Mouse (Mus musculus) forebrain, embryonic 14.5 days (tissue): Measurements from ENCODE around the gene Ppp1cc. TPM values are rescaled to one million over a fixed set of nuclear protein-coding genes. Genes with fewer than 3 reads are reported as not detected.

Experiments used
- ATAC-seq: fragments of 200-750 bp; cut with Nextera tagmentation; 2 replicates; pipeline ENCODE4 v1.8.0; 2017; ENCODE audit warnings: mild to moderate bottlenecking, moderate library complexity
- DNase-seq: peaks from one replicate; pipeline ENCODE4 v3.0.0-alpha.2; 2015; ENCODE audit warnings: low spot score
- H3K27ac ChIP-seq: fragments of 300-500 bp; sonication (generic); 2 replicates; pipeline ENCODE4 v1.5.1; 2014; ENCODE audit warnings: low read depth, mild to moderate bottlenecking, control low read depth, low read length, moderate library complexity
- H3K27me3 ChIP-seq: fragments of 300-500 bp; sonication (generic); replicated peaks from 2 replicates; pipeline ENCODE4 v1.6.1; 2014; ENCODE audit warnings: low read length, control low read depth, mixed read lengths; ENCODE audit not compliant: control insufficient read depth, insufficient read depth
- H3K36me3 ChIP-seq: fragments of 300-500 bp; sonication (generic); 2 replicates; pipeline ENCODE4 v1.6.1; 2014; ENCODE audit warnings: low read length, control low read depth; ENCODE audit not compliant: control insufficient read depth, insufficient read depth
- H3K4me1 ChIP-seq: fragments of 300-500 bp; sonication (generic); 2 replicates; pipeline ENCODE4 v1.6.1; 2014; ENCODE audit warnings: antibody characterized with exemption, low read length, control low read depth; ENCODE audit not compliant: control insufficient read depth, insufficient read depth
- H3K4me2 ChIP-seq: fragments of 300-500 bp; sonication (generic); 2 replicates; pipeline ENCODE4 v1.6.1; 2014; ENCODE audit warnings: mild to moderate bottlenecking, control low read depth, low read length
- H3K4me3 ChIP-seq: fragments of 300-500 bp; sonication (generic); 2 replicates; pipeline ENCODE4 v1.5.1; 2014; ENCODE audit warnings: low read depth, low read length, control low read depth
- H3K9ac ChIP-seq: fragments of 300-500 bp; sonication (generic); 2 replicates; pipeline ENCODE4 v1.6.1; 2014; ENCODE audit warnings: mild to moderate bottlenecking, low read length, control low read depth, moderate library complexity
- H3K9me3 ChIP-seq: fragments of 300-500 bp; sonication (generic); replicated peaks from 2 replicates; pipeline ENCODE4 v1.6.1; 2016; ENCODE audit warnings: low read length, control low read depth, mixed read lengths; ENCODE audit not compliant: control insufficient read depth
- WGBS: fragments of 180-500 bp; shearing (Covaris S2); extraction: QIAGEN DNeasy Blood & Tissue Kit; methylation state at CpG from one replicate; pipeline ENCODE4 v1.1.7; 2014; 5-methylcytosine and 5-hydroxymethylcytosine counted together
- polyA plus RNA-seq: library from polyadenylated mRNA; unstranded; fragments of >200 nt; fragmentation: Nextera tagmentation; extraction: Ambion mirVana; gene quantifications from 2 replicates; pipeline ENCODE4 v1.2.1, GENCODE M21; 2014

Ppp1cc gene
- polyA plus RNA-seq, 1 experiment from 2014 or later: 280 TPM

- Histone ChIP-seq H3K4me3 (no peak overlapping the region), H3K9me3 (no peaks in the 10 kb centered on the region), H3K9ac (no peak overlapping the region), H3K4me1 (peaks cover 15% of the 10 kb centered on the region), H3K27ac (no peak overlapping the region), H3K36me3 (0 out of 2 replicates have a peak, but pooled peaks cover 1% of the 10 kb centered on the region), H3K4me2 (no peak overlapping the region), H3K27me3 (no peaks in the 10 kb centered on the region; the same call in 1 of the 2 replicates)
- DNase-seq (no peak), ATAC-seq (no peak)
Observed at GRCm38 (mm10) chr5:122155613-122156012, 2.5 kb upstream of the Ppp1cc start.

GRCm38 (mm10) chr5:122156486-122156885 is 1.6 kb upstream of the Ppp1cc start:
- peaks cover 23% of the 10 kb centered on the region for H3K4me1 ChIP-seq
- no peaks in the 10 kb centered on the region; the same call in 1 of the 2 replicates for H3K27me3 ChIP-seq
- H3K36me3 ChIP-seq: peaks cover 10% of the 10 kb centered on the region
- no peak overlapping the region for H3K27ac ChIP-seq
- WGBS: 84% methylated on average over 2 of the region's 2 CpGs
- H3K4me3 ChIP-seq: no peak overlapping the region
- ATAC-seq: no peak
- no peak overlapping the region for H3K9ac ChIP-seq
- H3K4me2 ChIP-seq: no peak overlapping the region
- H3K9me3 ChIP-seq: no peaks in the 10 kb centered on the region
- DNase-seq: no peak

GRCm38 (mm10) chr5:122158557-122159515 is 758 bp downstream of the Ppp1cc start:
- peaks cover 38% of the 10 kb centered on the region for H3K4me1 ChIP-seq
- WGBS: 2% methylated on average over 42 of the region's 42 CpGs
- DNase-seq: no peak
- H3K4me2 ChIP-seq: peak overlapping the region; percentile 77
- ATAC-seq: no peak; the same call in 1 of the 2 replicates
- peak overlapping the region; percentile 98 for H3K9ac ChIP-seq
- H3K4me3 ChIP-seq: peak overlapping the region; percentile 61
- no peaks in the 10 kb centered on the region for H3K9me3 ChIP-seq
- H3K27me3 ChIP-seq: no peaks in the 10 kb centered on the region; the same call in 1 of the 2 replicates
- H3K27ac ChIP-seq: peak overlapping the region; percentile 74
- H3K36me3 ChIP-seq: peaks cover 23% of the 10 kb centered on the region

- Histone ChIP-seq H3K4me2 (no peak overlapping the region), H3K27ac (no peak overlapping the region), H3K9me3 (no peaks in the 10 kb centered on the region), H3K36me3 (peaks cover 59% of the 10 kb centered on the region), H3K4me1 (peaks cover 56% of the 10 kb centered on the region), H3K9ac (no peak overlapping the region), H3K4me3 (no peak overlapping the region), H3K27me3 (no peaks in the 10 kb centered on the region)
- 70% methylated on average over 6 of the region's 6 CpGs for WGBS
- DNase-seq: no peak
- no peak for ATAC-seq
Observed at GRCm38 (mm10) chr5:122163194-122163593, 5.1 kb downstream of the Ppp1cc start.

- H3K9ac ChIP-seq: no peak overlapping the region
Observed at GRCm38 (mm10) chr5:122164011-122164410, 5.9 kb downstream of the Ppp1cc start.

GRCm38 (mm10) chr5:122165233-122165915 is 7.3 kb downstream of the Ppp1cc start:
- Histone ChIP-seq H3K9ac (peak overlapping the region; percentile 4; the same call in 1 of the 2 replicates), H3K9me3 (no peaks in the 10 kb centered on the region), H3K4me1 (peaks cover 49% of the 10 kb centered on the region), H3K4me3 (no peak overlapping the region), H3K36me3 (peaks cover 80% of the 10 kb centered on the region), H3K4me2 (peak overlapping the region; percentile 23; the same call in 1 of the 2 replicates), H3K27me3 (no peaks in the 10 kb centered on the region), H3K27ac (peak overlapping the region; percentile 64; the same call in 1 of the 2 replicates)
- ATAC-seq (no peak), DNase-seq (no peak)
- 42% methylated on average over 6 of the region's 6 CpGs for WGBS

More at GRCm38 (mm10) chr5:122164011-122164410, 5.9 kb downstream of the Ppp1cc start:
- WGBS: 73% methylated on average over 3 of the region's 3 CpGs
- no peak for DNase-seq
- Histone ChIP-seq H3K27me3 (no peaks in the 10 kb centered on the region), H3K4me3 (no peak overlapping the region), H3K36me3 (peaks cover 66% of the 10 kb centered on the region), H3K4me1 (peaks cover 56% of the 10 kb centered on the region), H3K9me3 (no peaks in the 10 kb centered on the region), H3K4me2 (no peak overlapping the region), H3K27ac (no peak overlapping the region)
- no peak for ATAC-seq

- WGBS: 19% methylated on average over 8 of the region's 8 CpGs
- DNase-seq (peak; percentile 64), ATAC-seq (peak; percentile 49; the same call in 1 of the 2 replicates)
- peaks cover 81% of the 10 kb centered on the region for H3K36me3 ChIP-seq
- H3K4me2 ChIP-seq: peak overlapping the region; percentile 20; the same call in 1 of the 2 replicates
- peak overlapping the region; percentile 35; the same call in 1 of the 2 replicates for H3K9ac ChIP-seq
- H3K4me1 ChIP-seq: peaks cover 36% of the 10 kb centered on the region
- H3K27ac ChIP-seq: peak overlapping the region; percentile 64
- no peak overlapping the region for H3K4me3 ChIP-seq
- H3K9me3 ChIP-seq: no peaks in the 10 kb centered on the region
- no peaks in the 10 kb centered on the region for H3K27me3 ChIP-seq
Observed at GRCm38 (mm10) chr5:122166636-122167161, 8.6 kb downstream of the Ppp1cc start.

- H3K4me1 ChIP-seq: peaks cover 27% of the 10 kb centered on the region
- ATAC-seq (no peak), DNase-seq (no peak)
- H3K4me3 ChIP-seq: no peak overlapping the region
- H3K27me3 ChIP-seq: no peaks in the 10 kb centered on the region
- 90% methylated on average over 14 of the region's 14 CpGs for WGBS
- H3K9me3 ChIP-seq: no peaks in the 10 kb centered on the region
- peaks cover 90% of the 10 kb centered on the region for H3K36me3 ChIP-seq
- no peak overlapping the region for H3K27ac ChIP-seq
- H3K9ac ChIP-seq: no peak overlapping the region
- no peak overlapping the region for H3K4me2 ChIP-seq
Observed at GRCm38 (mm10) chr5:122168344-122169069, 10.4 kb downstream of the Ppp1cc start.
